Mouse (Mus musculus): ENCODE data around the gene Nans. TPM values are rescaled to one million over a fixed set of nuclear protein-coding genes. Genes with fewer than 3 reads are reported as not detected.
A peak's percentile ranks its signal among the peaks of the same experiment; 100 is the strongest.

Nans gene
- polyA plus RNA-seq, 1 experiment = 5.3 TPM

GRCm38 (mm10) chr4:46535094-46535830 lies 46.2 kb downstream of the Nans start:
- no peaks in the 10 kb centered on the region for H3K4me1 ChIP-seq (ENCODE audit: control insufficient read depth, insufficient read depth, insufficient read length, low read length)
- H3K4me3 ChIP-seq (ENCODE audit: insufficient read depth, low read depth, low read length) = peak overlapping the region; percentile 73
- H3K27ac ChIP-seq (replicated peaks; ENCODE audit: low read depth, low read length) = peak overlapping the region; percentile 28; the same call in 1 of the 2 replicates

DNA sequence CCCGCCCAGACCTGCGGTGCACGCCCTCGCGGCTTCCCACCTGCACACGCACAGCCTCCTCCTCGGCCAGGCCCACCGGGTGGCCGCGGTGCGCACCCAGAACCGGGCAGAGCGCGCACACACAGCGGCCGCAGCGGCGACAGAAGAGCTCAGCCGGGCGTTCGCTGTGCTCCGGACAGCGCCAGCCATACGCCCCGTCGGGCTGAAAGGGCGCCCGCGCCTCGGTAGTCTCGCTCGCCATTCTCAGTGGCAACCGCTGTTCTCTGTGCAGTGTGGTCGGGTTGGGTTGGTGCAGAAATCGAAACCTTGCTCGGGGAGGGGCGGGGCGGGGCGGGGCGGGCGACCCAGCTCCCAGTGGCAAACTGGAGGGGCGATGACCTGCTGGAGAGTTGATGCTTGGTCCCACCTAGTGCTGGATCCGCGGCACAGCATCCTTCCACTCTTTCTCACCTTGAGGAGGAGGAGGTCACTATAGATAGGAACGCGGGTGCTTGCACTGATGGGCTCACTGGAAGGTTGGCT lies 46.9 kb downstream of the Nans start, which contains the start of gene Trim14:
Gene Trim14, minus strand, starts transcription at position 302 of the 522 bp plus-strand sequence.
- Histone ChIP-seq H3K4me1 (ENCODE audit: control insufficient read depth, insufficient read depth, insufficient read length, low read length) (no peaks in the 10 kb centered on the region), H3K27ac (replicated peaks; ENCODE audit: low read depth, low read length) (peak within 1 kb of the TSS; percentile 28; the same call in 1 of the 2 replicates), H3K4me3 (ENCODE audit: insufficient read depth, low read depth, low read length) (peak within 1 kb of the TSS; percentile 73)

DNA sequence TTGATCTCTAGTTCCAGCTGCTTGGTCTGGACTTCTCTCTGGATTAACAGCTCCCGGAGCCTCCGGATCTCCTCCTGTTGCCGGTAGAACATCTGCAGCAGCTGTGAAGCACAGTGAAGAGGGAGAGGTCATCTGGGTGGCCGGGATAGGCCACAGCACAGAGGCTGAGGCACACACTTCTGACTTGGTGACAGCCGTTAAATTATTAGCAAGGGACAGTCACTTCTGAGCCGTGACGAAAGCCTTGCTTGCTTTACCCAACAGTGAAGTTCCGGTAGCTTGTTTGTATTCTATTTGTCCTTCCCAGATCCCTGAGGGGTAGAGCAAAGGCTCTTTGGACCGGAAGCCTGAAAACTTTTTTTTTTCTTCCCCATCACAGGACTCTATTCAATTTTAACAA lies 50.1 kb downstream of the Nans start:
- Histone ChIP-seq H3K4me3 (ENCODE audit: insufficient read depth, low read depth, low read length) (no peak overlapping the region), H3K4me1 (ENCODE audit: control insufficient read depth, insufficient read depth, insufficient read length, low read length) (no peaks in the 10 kb centered on the region), H3K27ac (replicated peaks; ENCODE audit: low read depth, low read length) (no peak overlapping the region; the same call in 1 of the 2 replicates)

- Histone ChIP-seq H3K4me1 (ENCODE audit: control insufficient read depth, insufficient read depth, insufficient read length, low read length) (no peaks in the 10 kb centered on the region), H3K27ac (replicated peaks; ENCODE audit: low read depth, low read length) (no peak overlapping the region), H3K4me3 (ENCODE audit: insufficient read depth, low read depth, low read length) (no peak overlapping the region)
These were observed 52.7 kb downstream of the Nans start for GRCm38 (mm10) chr4:46541707-46542106.

DNA sequence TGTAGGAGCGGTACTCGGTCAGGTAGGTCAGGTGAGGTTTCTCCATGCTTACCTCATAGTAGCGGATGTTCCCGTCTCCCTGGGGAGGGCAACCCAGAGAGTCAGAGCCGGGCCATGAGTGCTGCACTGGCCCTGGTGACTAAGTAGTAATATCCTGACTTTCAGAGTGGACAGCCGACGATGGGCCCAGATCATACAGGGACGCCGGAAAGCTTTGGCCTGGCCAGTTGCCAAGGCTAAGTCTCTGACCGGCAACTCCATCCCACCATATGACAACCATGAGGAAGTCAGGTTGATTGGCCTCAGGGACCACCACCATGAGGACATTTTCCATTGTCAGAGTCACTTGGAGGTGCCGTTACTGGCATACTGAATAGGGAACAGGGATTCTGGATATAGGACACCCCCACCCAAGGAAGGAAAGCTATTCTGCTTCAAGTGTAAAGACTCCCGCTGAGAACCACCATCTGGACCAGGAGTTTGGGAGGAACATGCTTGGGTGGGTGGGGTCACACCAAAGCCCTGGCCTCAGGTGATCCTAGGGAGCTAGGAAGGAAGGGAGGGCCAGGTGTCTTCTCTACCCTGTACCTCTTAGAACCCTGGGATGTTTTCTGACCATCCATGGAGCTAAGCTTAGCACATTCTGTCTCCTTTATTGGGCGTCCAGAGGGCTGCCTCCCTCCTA lies 54.5 kb downstream of the Nans start:
- Histone ChIP-seq H3K27ac (replicated peaks; ENCODE audit: low read depth, low read length) (no peak overlapping the region), H3K4me3 (ENCODE audit: insufficient read depth, low read depth, low read length) (no peak overlapping the region), H3K4me1 (ENCODE audit: control insufficient read depth, insufficient read depth, insufficient read length, low read length) (no peaks in the 10 kb centered on the region)

DNA sequence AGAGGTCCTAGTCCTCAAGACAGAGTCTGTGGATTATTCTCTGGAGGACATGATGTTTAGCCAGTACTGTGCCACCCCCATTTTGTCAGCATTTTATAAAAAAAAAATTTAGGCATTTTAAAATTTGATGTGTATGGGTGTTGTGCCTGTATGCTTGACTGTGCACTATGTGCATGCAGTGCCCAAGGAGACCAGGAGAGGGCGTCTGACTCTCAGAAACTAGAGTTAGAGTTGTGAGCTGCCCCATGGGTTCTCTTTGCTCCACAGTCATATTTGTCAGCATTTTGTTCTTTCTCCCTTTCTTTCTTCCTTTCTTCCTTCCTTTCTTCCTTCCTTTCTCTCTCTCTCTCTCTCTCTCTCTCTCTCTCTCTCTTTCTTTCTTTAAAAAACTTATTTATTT lies 55.3 kb downstream of the Nans start:
- Histone ChIP-seq H3K4me1 (ENCODE audit: control insufficient read depth, insufficient read depth, insufficient read length, low read length) (no peaks in the 10 kb centered on the region), H3K27ac (replicated peaks; ENCODE audit: low read depth, low read length) (no peak overlapping the region), H3K4me3 (ENCODE audit: insufficient read depth, low read depth, low read length) (no peak overlapping the region)

GRCm38 (mm10) chr4:46545498-46545897 lies 56.5 kb downstream of the Nans start:
- Histone ChIP-seq H3K4me1 (ENCODE audit: control insufficient read depth, insufficient read depth, insufficient read length, low read length) (no peaks in the 10 kb centered on the region), H3K27ac (replicated peaks; ENCODE audit: low read depth, low read length) (no peak overlapping the region), H3K4me3 (ENCODE audit: insufficient read depth, low read depth, low read length) (no peak overlapping the region)

DNA sequence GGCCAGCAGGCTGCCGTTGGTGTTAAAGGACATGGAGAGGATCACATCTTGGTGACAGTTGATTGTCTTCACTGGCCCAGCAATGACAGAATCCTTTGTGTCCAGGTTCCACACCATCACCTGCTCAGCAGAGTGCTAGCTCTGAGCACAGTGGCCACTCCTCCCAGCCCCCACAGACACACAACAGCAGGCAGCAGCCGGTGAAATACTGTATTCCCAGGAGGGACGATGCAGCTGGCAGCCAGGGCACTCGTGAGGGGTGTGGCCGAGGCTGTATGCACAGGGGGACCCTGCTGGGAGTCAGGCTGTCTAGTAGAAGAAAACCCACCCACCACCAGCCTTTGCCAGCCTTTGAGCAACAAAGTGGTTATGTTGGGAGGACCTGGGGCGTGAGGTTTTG lies 57.7 kb downstream of the Nans start:
- H3K4me3 ChIP-seq (ENCODE audit: insufficient read depth, low read depth, low read length) = no peak overlapping the region

DNA sequence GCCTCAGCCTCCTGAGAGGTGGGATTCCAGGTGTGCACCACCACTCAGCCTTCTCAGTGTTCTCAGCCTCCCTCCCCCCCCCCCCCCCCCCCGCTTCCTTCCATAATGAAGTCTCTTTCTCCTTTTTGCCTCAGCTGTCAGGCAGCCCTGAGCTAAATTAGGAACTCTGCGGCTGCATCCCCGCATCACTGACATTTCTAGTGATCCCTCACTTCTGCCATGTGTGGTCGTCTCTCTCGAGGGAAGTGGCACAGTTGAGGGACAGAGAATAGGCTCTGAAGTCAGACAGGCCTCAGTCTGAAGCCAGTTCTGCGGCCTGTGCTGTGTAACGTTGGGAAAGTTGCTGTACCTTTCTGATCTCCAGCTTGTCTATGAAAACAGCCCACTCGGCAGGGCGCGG lies 60.9 kb downstream of the Nans start:
- Histone ChIP-seq H3K4me3 (ENCODE audit: insufficient read depth, low read depth, low read length) (no peak overlapping the region), H3K27ac (replicated peaks; ENCODE audit: low read depth, low read length) (no peak overlapping the region), H3K4me1 (ENCODE audit: control insufficient read depth, insufficient read depth, insufficient read length, low read length) (peaks cover 8% of the 10 kb centered on the region; the same call in 1 of the 2 replicates)

More for the DNA sequence above, 57.7 kb downstream of the Nans start:
- Histone ChIP-seq H3K4me1 (ENCODE audit: control insufficient read depth, insufficient read depth, insufficient read length, low read length) (no peaks in the 10 kb centered on the region), H3K27ac (replicated peaks; ENCODE audit: low read depth, low read length) (no peak overlapping the region)

DNA sequence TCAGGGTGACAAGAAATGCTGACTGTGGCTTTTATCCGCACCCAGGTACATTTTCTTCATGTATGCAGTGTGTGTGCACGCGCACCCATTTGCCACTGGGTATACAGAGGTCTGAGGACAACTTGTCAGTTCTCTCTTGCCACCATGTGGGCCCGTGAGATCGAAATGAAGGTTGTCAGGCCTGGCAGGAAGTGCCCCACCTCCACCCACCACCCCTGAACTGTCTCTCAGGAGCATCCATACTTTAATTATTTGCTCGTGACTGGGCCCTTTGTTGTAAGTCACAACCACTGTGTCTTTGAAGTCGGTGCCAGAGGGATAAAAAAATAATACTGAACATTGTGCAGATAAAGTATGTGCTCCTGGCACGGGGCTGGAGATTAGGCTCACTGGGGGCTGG lies 61.4 kb downstream of the Nans start:
- Histone ChIP-seq H3K4me3 (ENCODE audit: insufficient read depth, low read depth, low read length) (no peak overlapping the region), H3K4me1 (ENCODE audit: control insufficient read depth, insufficient read depth, insufficient read length, low read length) (peaks cover 8% of the 10 kb centered on the region; the same call in 1 of the 2 replicates), H3K27ac (replicated peaks; ENCODE audit: low read depth, low read length) (no peak overlapping the region)

Other genes with a start within 250 kb of the Nans start
- not detected in 2 replicates for gene Foxe1, start 145.6 kb upstream of the Nans start, polyA plus RNA-seq (2012; ENCODE audit: insufficient read depth, insufficient read length, missing spikeins)
- gene Trmo, start 99.8 kb upstream of the Nans start, polyA plus RNA-seq (2012; ENCODE audit: insufficient read depth, insufficient read length, missing spikeins) = 1.5 and 1.7 TPM in 2 replicates
- gene Hemgn, start 75.7 kb upstream of the Nans start, polyA plus RNA-seq (2012; ENCODE audit: insufficient read depth, insufficient read length, missing spikeins) = not detected in 2 replicates
- gene Anp32b, start 38.3 kb upstream of the Nans start, polyA plus RNA-seq (2012; ENCODE audit: insufficient read depth, insufficient read length, missing spikeins) = 89.7 and 90.5 TPM in 2 replicates
- 3.3 and 3.5 TPM in 2 replicates for gene Trim14, start 46.9 kb downstream of the Nans start, polyA plus RNA-seq (2012; ENCODE audit: insufficient read depth, insufficient read length, missing spikeins)
- gene Coro2a, start 113.0 kb downstream of the Nans start, polyA plus RNA-seq (2012; ENCODE audit: insufficient read depth, insufficient read length, missing spikeins) = 0.59 and 0.92 TPM in 2 replicates
- 2.4 and 2.5 TPM in 2 replicates for gene Tbc1d2, start 161.0 kb downstream of the Nans start, polyA plus RNA-seq (2012; ENCODE audit: insufficient read depth, insufficient read length, missing spikeins)

Measured in brown adipose tissue, adult 24 weeks (tissue).